Mouse (Mus musculus): ENCODE results near the gene Rasl11b. TPM values are rescaled to one million over a fixed set of nuclear protein-coding genes. Genes with fewer than 3 reads are reported as not detected.

Gene Rasl11b
- polyA plus RNA-seq, 2 experiments from 2014 or later = 2.7 to 4.0 TPM

- ATAC-seq = no peak
These were observed 16.3 kb downstream of the Rasl11b start for GRCm38 (mm10) chr5:74211346-74211745.

- ATAC-seq = no peak
These were observed 19.5 kb downstream of the Rasl11b start for GRCm38 (mm10) chr5:74214501-74215110.

GRCm38 (mm10) chr5:74215125-74215524 lies 20.0 kb downstream of the Rasl11b start:
- no peak for ATAC-seq

- no peak for ATAC-seq
These were observed 23.4 kb downstream of the Rasl11b start for GRCm38 (mm10) chr5:74218524-74218923.

- ATAC-seq = no peak
These were observed 27.5 kb downstream of the Rasl11b start for GRCm38 (mm10) chr5:74222626-74223025.

GRCm38 (mm10) chr5:74224480-74224879 lies 29.4 kb downstream of the Rasl11b start:
- no peak for ATAC-seq

- ATAC-seq = no peak
These were observed 31.1 kb downstream of the Rasl11b start for GRCm38 (mm10) chr5:74226183-74226582.

- ATAC-seq = no peak
These were observed 32.3 kb downstream of the Rasl11b start for GRCm38 (mm10) chr5:74227352-74227751.

GRCm38 (mm10) chr5:74228938-74229337 lies 33.9 kb downstream of the Rasl11b start:
- no peak for ATAC-seq

GRCm38 (mm10) chr5:74229775-74230413 lies 34.8 kb downstream of the Rasl11b start:
- ATAC-seq = no peak

GRCm38 (mm10) chr5:74230525-74230924 lies 35.4 kb downstream of the Rasl11b start:
- ATAC-seq = no peak

- ATAC-seq = peak; percentile 95
These were observed 38.7 kb downstream of the Rasl11b start for GRCm38 (mm10) chr5:74233808-74234207.

GRCm38 (mm10) chr5:74239369-74239768 lies 44.3 kb downstream of the Rasl11b start:
- no peak for ATAC-seq

- no peak for ATAC-seq
These were observed 45.2 kb downstream of the Rasl11b start for GRCm38 (mm10) chr5:74240298-74240697.

- ATAC-seq = no peak
These were observed 46.0 kb downstream of the Rasl11b start for GRCm38 (mm10) chr5:74240926-74241680.

- no peak for ATAC-seq
These were observed 47.6 kb downstream of the Rasl11b start for GRCm38 (mm10) chr5:74242654-74243053.

- ATAC-seq = no peak
These were observed 49.4 kb downstream of the Rasl11b start for GRCm38 (mm10) chr5:74244406-74245019.

GRCm38 (mm10) chr5:74245641-74246145 lies 50.6 kb downstream of the Rasl11b start:
- ATAC-seq = no peak

- ATAC-seq = no peak
These were observed 51.4 kb downstream of the Rasl11b start for GRCm38 (mm10) chr5:74246453-74246852.

- ATAC-seq = no peak
These were observed 51.9 kb downstream of the Rasl11b start for GRCm38 (mm10) chr5:74246971-74247370.
